Mouse (Mus musculus): Measurements from ENCODE around the gene Pacrg.

The Pacrg gene

DNA sequence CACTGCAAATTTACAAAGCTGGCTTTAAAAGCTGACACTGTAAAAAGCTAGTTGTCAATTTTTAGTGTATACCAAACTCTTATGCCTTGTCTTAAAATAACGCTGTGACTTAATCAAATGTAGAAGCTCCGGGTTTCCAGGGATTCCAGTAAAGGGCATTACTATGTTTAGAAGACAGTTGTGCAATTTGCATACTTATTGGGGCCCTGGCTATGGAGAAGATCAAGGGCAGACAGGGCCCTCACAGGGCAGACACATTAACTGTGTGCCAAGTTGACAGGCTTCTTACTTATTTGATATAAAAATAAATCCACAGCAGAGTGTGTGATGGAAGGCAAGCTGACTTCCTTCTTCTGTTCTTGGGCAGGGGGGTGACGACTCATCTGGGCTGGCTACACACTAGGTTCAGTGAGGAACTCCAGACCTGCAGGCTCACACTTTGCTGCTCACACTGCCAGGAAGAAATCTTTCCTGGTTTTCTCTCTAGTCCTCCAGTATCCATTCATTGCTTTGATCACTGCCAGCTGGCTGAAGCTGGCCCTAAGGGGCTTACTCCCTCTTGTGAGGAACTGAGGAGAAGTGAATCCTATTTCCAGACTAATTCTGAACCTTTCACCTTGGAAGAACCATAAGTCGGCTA, 342.2 kb downstream of the Pacrg start:
- no peak for DNase-seq (ENCODE audit: extremely low spot score, low spot score)

DNA sequence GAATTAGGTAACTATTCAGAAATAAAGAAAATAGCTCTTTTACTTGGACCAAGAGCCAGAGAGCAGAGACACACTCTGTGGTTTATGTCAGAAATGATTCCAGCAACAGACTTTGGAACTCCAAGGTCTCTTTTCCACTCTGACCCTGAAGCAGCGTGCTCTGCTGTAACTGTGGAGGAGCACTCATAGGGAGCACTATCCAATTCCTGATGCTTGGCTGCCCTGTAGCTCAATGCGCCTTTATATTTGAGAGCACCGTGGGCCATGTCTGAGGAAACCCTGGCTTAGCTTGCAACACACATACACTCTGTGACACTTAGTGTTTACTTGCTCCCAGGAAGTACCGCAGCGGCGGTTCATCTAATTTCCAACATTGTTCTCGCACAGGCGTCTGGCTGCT, 344.0 kb downstream of the Pacrg start:
- DNase-seq (ENCODE audit: extremely low spot score, low spot score) = no peak

DNA sequence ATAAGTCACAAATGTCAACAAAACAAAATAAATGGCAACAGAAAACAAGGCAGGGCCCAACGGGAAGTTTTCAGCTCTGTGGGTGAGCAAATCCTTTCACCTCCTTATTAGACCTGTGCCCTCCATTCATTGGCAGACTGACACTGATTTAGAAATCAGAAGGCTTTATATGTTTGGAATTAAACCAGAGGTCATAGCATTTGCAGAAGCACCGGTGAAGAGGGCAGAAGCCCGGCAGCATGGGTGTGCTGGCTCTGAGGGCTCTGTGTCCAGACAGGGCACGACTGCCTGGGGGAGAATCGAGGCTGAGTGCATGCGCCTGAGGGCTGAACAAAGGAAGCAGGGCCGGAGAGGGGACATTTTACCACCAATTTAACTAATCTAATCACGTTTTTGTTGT, 344.5 kb downstream of the Pacrg start:
- no peak for DNase-seq (ENCODE audit: extremely low spot score, low spot score)

DNA sequence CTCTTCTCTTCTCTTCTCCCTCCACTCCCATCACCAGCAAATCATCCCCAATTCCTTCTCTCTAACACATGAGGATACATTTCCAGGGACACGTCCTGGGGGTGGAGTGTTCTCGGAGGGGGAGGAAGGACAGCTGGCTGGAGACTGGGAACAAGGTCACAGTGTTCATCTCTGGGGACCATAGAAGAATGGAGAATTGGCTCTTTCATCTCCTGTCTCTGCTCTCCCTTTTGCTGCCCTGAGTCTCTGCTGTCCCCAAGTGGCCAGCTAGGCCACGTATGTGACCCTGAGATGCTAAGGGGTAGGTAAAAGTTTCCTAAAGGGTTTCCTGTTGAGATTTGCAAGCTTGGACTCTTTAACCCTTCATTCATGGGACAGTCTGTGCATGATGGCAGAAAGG, 347.0 kb downstream of the Pacrg start:
- no peak for DNase-seq (ENCODE audit: extremely low spot score, low spot score)

DNA sequence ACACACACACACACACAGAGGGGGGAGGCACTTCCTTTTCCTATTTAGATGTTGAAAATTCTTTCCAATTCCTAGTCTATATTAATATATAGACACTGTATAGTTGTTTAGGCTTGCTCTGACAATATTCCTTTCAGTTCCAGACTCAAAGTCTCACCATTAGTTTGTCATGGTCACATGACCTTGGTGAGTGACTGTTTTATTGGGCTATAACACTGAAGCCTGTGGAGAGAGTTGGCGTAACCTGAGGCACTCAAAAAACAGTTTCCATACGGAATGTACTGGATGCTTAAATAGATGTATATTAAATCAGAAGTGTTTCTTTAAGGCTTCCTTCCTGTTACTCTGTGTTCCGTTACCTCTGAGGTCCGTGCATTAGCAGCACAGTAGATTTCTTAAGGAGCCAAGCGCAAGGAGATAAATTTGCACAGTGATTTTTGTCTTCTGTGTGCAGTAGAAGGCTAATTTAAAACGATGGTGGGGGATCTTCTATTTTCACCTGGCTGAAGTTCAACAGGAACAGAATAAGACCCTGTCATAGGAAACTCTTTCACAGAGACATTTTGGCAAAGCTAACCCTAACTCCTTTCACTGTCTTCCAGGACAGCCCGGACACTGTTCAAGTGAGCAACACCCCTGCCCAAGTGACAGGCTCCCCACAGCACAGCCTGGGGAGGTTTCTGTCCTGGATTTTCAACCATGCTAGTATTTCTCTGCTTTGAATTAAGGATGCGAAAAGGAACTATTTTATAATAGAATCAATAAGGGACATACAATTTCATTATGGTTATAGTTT, 349.5 kb downstream of the Pacrg start:
- DNase-seq (ENCODE audit: extremely low spot score, low spot score) = no peak

DNA sequence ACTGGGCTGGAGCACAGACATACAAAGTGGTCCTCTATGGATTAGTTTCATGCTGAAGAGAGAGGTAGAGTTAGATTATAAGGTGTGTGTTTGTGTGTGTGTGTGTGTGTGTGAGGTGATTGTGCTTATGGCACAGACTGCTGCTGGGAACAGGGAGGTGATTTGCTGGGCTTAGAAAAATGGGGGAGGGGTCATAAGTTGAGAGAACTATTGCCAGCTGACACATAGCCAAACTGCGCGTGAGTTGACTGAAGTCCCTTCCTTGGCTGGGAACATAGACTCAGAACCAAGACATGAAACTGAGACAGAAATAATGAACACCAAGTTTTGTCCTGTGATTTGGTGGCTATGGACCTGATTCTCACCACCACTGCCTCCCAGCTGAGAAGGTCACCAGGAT, 351.2 kb downstream of the Pacrg start:
- DNase-seq (ENCODE audit: extremely low spot score, low spot score) = no peak

DNA sequence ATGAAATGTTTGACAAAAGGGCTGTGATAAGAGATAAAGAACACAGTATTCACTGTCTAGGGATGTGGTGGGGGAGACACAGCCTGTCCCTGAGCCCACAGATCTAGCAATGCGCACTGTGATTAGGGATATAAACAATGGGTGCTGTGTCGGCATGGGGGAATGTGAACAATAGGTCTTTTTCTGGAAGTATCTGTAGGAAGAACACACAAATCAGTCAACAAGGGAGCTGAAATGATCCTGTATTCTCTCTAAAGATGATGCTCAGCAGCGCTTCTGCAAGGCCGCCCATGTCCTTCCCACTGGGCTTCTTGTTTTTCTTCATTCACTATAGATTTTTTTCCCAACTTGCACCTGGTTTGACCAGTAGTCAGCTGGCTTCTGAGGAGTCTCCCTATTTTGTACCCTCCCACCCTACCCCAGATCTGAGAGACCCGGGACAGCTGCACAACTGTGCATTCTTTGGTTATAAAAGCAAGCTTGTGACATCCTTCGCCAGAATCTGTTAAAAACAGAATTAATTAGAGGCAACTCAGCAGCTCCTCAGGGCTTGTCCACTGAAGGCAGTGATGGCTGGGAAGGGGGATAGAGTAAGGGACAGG, 356.1 kb downstream of the Pacrg start:
- DNase-seq (ENCODE audit: extremely low spot score, low spot score) = no peak

DNA sequence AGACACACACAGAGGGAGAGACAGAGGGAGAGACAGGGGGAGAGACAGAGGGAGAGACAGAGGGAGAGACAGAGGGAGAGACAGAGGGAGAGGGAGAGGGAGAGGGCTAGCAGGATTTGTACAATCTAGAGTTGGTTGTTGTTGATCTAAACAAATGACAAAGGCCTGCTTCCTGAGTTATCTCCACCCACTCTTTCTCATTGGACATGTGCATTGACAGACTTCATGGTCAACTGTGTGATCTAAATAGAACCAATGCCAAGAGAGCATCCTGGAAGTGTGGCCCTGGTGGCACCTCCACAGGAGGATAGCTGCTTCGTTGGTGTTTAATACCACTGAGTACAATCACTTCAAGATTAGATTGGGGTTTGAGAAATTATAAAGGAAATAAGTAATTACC, 359.0 kb downstream of the Pacrg start:
- no peak for DNase-seq (ENCODE audit: extremely low spot score, low spot score)

DNA sequence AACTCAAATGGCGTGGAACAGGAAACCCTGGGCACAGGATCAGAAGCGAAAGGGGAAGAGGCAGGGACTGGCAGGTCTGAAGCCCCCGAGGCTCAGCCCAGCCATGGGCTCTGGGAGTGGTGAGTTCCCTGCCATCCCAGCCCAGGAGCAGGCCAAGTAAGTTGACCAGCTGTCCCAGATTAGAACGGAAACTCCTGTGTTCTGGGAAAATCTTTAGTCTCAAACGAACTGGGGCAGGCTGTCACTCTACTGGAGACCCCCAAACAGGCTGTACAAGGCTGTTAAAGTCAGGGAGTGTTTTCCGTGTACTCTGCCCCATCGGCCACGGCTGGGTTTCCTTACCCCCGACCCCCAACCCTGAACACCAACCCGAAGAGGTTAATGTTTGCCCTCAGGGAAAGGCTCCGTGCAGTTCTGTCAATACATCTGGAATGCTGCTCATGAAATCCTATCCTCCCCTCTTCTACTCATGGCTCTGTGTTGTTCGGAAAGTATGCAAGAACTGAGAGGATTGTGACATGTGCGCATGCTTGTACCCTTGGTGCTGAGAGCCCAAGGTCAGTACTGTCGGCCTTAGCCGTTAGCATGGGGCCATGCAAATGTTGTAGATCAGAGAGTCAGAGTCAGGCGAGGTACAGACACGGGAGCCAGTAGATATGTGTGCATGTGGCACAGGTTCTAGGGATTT, 360.9 kb downstream of the Pacrg start:
- no peak for DNase-seq (ENCODE audit: extremely low spot score, low spot score)

DNA sequence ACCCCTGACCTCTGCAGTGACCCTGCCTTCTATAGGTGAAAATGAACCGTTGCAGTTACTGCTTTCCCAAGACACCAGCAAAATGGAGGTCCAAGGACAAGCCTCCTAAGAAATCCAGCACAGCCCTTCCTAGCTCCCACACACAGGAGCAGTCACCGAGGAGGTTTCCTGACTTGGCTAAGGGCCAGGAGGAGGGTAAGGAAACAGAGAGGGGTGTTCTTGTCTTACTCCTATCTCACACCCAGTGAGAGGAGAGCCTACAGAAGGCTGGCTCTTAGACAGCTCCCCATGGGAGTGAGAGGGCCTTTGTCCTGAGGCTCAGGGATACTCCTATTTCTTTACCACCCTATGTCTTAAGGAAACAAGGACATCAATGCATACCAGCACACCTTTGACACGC, 361.7 kb downstream of the Pacrg start:
- DNase-seq (ENCODE audit: extremely low spot score, low spot score) = no peak

DNA sequence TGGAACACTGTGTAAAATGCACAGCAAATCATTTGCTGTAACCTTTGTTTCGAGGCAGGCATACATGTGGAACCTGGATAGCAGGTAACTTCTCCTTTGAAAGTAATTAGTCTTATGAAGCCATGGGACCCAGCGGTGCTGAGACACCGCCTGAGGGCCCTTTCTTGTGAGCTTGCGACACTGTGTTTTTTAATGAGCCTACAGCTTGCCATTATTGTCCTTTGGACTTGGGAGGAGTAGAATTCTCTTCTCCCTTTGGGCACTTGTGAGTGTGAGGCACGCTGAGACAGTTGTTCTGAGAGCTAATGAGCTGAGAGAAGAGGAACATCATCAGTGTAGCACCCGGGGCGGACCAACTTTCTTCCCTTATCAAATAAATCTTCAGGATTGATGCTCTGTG, 363.3 kb downstream of the Pacrg start:
- DNase-seq (ENCODE audit: extremely low spot score, low spot score) = no peak

DNA sequence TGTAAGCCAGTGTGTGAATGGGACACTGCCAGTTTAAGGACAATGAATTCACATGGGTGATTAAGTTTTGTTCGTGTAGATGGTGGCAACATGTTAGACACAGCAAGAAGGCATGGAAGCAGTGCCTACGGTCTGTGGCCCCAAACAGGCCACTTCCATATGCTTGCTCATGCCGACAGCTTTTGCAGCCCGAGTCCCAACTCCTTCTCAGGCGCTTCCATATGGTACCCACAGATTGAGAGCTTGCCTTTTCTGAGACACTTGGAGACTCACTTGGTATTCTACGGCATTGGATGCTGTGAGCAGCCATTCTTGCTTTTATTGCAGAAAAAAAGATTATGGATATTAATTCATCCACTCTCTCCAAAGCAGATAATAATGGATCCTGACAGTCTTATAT, 365.1 kb downstream of the Pacrg start:
- DNase-seq (ENCODE audit: extremely low spot score, low spot score) = no peak

DNA sequence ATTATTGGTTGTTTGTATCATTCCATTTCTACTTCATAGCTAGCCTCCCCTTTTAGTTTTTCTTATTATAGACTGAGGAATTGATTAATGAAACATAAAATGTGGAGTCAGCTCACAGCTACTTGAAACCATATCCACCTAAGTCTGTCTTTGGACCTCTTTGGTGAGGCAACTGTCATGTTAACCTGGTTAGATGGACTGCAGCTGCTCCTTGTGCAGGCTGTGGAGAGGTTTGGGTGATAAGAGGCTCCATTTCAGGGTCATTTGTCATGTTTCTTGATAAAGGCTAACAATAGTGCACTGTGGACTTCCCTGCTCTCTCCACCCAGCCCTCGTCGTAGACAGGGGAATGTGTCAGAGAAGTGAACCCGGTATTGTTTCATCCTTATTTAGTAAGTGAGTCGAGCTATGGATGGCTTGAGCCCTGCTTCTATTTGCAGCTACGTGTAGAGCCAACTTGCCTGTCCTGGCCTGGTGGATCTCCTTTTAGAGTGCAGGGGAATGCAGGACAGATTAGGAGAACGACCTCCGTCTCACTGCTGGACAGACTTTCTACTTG, 366.2 kb downstream of the Pacrg start:
- DNase-seq (ENCODE audit: extremely low spot score, low spot score) = no peak

DNA sequence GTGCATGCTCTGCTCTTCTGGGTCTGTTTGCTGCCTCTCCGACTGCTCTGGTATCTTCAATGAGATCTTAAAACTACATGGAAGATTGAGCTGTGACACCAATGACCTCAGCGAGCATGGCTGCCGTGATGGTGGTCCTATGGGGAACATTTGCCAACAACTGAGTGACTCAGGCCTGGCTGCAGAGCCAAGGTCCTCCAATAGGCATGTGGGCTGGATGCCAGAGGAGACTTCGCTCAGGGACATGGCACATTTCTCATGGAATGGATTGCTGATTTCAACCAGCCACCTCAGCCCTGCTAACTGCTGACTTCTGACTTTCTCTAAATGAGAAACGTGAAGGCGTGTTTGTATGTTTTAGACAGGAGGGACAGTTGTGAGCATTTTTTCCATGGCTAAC, 366.9 kb downstream of the Pacrg start:
- DNase-seq (ENCODE audit: extremely low spot score, low spot score) = no peak

DNA sequence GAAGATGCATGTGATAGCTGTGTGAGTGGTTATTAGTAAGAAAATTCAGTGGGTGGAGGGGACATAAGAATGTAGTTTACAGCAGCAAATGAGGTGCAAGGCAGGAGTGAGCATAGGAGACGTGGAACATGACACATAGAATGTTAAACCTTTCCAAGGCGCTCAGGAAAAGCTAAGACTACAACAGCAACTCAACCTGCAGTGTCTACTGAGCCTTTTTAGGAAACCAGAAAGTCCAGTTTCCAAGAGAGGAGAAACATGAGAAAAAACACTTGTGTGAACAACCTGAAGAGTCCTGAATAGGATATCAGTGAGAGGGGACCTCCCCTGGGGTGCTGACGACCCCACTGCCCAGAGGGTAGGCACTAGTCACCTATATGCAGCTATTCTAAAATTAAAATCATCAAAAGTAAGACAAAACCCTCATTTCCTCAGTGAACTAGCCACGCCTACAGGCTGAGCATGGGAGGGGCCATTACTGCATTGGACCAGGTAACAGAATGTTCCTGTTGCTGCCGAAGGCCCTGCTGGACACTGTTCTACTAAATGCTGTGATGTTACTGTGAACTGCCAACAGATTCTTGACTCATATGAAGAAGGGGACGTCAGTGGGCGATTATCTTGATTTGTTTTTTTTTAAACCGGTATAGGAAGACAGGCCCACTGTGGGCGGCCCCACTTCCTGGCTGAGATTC, 370.1 kb downstream of the Pacrg start:
- no peak for DNase-seq (ENCODE audit: extremely low spot score, low spot score)

DNA sequence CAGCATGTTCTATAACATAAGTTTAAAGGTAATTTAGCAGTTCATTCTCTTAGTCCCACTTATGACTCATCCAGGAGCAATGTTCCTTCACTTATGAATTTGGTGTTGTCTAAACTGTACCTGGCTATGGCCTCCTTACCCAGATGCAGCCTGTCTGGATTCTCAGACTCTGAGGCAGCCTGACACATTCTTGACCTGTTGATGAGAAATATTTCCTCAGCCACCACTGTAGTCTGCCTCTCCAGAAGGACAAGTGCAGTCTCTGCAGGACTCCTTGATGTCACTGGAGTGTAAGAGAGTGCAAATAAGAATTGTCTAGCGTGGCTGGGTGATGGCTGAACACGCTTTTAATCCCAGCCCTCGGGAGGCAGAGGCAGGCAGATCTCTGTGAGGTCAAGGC, 373.0 kb downstream of the Pacrg start:
- no peak for DNase-seq (ENCODE audit: extremely low spot score, low spot score)

DNA sequence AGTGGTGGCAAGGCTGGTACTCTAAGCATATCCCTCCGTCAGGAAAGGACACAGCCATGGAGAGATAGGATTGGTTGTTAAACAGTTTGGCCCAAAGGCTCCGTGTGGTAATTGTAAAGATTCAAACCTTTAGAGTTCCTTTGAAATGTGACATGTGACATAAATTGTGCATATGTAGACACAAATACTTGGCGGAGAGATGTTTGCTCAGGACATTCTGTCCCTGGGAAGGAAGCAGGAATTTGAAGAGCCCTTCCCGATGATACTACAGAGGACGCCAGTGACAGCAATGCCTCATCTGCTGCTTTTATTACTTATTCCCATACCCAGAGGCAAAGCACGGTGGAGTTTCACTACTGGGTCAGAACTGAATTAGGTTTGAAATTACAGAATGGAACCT, 374.6 kb downstream of the Pacrg start:
- DNase-seq (ENCODE audit: extremely low spot score, low spot score) = no peak

DNA sequence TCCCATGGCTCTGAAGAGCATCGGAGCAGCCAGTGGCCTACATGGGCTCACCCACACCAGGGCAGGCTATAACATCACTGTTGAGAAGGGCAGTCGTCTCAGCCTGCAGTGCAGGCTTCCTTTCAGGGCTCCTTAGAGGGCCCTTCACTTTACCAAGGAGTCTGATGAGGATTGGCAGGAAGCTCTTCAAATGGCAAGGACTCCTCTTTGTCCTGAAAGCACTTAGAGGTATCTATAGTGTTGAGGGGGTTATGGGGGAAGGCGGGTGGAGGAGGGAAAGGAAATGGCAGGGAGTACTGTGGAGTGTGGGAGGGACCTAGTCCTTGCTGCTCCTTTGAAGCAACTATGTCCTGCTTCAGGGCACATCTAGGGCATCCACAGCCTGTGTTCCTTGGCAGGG, 375.4 kb downstream of the Pacrg start:
- DNase-seq (ENCODE audit: extremely low spot score, low spot score) = no peak

DNA sequence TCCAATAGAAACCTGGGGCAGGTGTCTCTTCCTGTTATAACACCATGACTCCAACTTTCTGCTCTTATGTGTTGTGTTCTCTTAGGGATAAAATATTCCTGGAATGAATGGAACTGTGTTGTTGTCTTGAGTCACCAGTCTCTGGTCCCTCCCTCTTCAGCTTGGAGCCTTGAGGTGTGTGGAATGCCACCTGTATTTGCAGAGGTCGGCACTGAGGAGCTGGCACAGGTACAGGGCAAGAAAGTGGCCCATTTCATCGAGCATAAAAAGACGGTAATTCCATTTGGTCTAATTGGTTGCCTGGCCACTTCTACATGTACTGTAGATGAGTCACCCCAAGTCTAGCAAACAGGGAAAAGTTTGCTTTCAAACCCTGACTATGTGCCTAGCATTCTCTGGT, 376.5 kb downstream of the Pacrg start:
- DNase-seq (ENCODE audit: extremely low spot score, low spot score) = no peak

DNA sequence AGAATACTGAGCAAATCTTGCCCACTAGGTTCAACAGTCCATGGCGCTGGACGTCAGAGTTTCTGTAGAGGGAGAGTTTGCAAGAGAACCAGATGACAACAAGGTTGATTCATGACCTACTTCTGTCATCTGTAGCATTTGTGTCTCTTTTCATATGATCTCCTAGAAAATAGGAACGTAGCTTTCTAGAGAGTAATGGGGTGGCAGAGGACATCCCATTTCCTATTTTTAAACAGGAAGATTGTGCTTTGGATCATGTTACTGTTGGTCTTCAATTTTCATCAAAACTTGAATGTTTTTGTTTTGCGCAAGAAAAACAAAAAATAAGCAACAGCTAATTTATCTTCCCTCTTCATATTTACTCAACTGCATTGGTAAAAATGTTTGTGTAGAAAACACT, 379.2 kb downstream of the Pacrg start:
- no peak for DNase-seq (ENCODE audit: extremely low spot score, low spot score)

DNA sequence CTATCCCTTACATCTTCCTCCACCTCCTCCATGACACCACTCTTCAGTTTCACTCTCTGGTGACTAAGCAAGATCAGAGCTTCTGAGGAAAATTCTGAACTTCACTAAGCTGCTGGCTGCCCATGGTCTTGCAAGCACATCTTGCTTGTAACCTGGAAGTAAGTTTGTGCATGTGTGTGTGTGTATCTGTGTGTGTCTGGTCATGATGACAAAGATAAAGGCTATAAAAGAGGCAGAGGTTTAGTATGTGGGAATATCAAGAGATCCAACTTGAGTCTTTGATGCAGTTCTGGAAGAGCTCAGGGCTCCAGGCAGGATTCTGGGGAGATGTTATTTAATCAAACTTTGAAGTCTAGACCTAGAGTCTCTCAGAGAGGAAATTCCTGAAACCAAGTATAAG, 381.4 kb downstream of the Pacrg start:
- DNase-seq (ENCODE audit: extremely low spot score, low spot score) = no peak

Measured in neural tube, embryonic 10.5 days (tissue).